Mouse (Mus musculus): ENCODE results near the gene Cstb. TPM values are rescaled to one million over a fixed set of nuclear protein-coding genes. Genes with fewer than 3 reads are reported as not detected.

Gene Cstb
- polyA plus RNA-seq, 1 experiment from 2014 or later, result 116 TPM

GRCm38 (mm10) chr10:78447396-78447795, 21.9 kb downstream of the Cstb start:
- no peak overlapping the region for H3K4me3 ChIP-seq
- 87% methylated on average over 3 of the region's 3 CpGs for WGBS
- no peak for ATAC-seq
- peaks cover 31% of the 10 kb centered on the region for H3K36me3 ChIP-seq (ENCODE audit: poor library complexity, severe bottlenecking)
- H3K4me1 ChIP-seq, result no peaks in the 10 kb centered on the region
- no peak overlapping the region for H3K4me2 ChIP-seq
- no peaks in the 10 kb centered on the region for H3K9me3 ChIP-seq (replicated peaks)
- no peak overlapping the region for H3K9ac ChIP-seq
- no peaks in the 10 kb centered on the region for H3K27me3 ChIP-seq
- no peak overlapping the region for H3K27ac ChIP-seq

- Histone ChIP-seq H3K27ac (no peak overlapping the region), H3K9ac (no peak overlapping the region), H3K9me3 (replicated peaks) (no peaks in the 10 kb centered on the region), H3K4me3 (no peak overlapping the region), H3K27me3 (no peaks in the 10 kb centered on the region), H3K4me2 (no peak overlapping the region), H3K36me3 (ENCODE audit: poor library complexity, severe bottlenecking) (peaks cover 25% of the 10 kb centered on the region), H3K4me1 (no peaks in the 10 kb centered on the region)
- ATAC-seq, result no peak
- WGBS, result 91% methylated on average over 5 of the region's 5 CpGs
Measured at GRCm38 (mm10) chr10:78450761-78451160, 25.3 kb downstream of the Cstb start.

- H3K27ac ChIP-seq, result no peak overlapping the region
- ATAC-seq, result no peak
- no peak overlapping the region for H3K4me2 ChIP-seq
- no peaks in the 10 kb centered on the region for H3K27me3 ChIP-seq
- WGBS, result 29% methylated on average over 4 of the region's 4 CpGs
- no peak overlapping the region for H3K4me3 ChIP-seq
- peaks cover 2% of the 10 kb centered on the region; the same call in 1 of the 2 replicates for H3K4me1 ChIP-seq
- H3K9ac ChIP-seq, result no peak overlapping the region
- peaks cover 11% of the 10 kb centered on the region; the same call in 1 of the 2 replicates for H3K36me3 ChIP-seq (ENCODE audit: poor library complexity, severe bottlenecking)
- H3K9me3 ChIP-seq (replicated peaks), result no peaks in the 10 kb centered on the region
Measured at GRCm38 (mm10) chr10:78452641-78453040, 27.2 kb downstream of the Cstb start.

- Histone ChIP-seq H3K9me3 (replicated peaks) (no peaks in the 10 kb centered on the region), H3K4me3 (no peak overlapping the region), H3K27me3 (no peaks in the 10 kb centered on the region), H3K27ac (no peak overlapping the region), H3K9ac (no peak overlapping the region), H3K4me2 (no peak overlapping the region), H3K36me3 (ENCODE audit: poor library complexity, severe bottlenecking) (no peaks in the 10 kb centered on the region), H3K4me1 (peaks cover 8% of the 10 kb centered on the region)
- ATAC-seq, result no peak
- 79% methylated on average over 13 of the region's 13 CpGs for WGBS
Measured at GRCm38 (mm10) chr10:78456696-78457095, 31.2 kb downstream of the Cstb start.

- no peaks in the 10 kb centered on the region for H3K9me3 ChIP-seq (replicated peaks)
- no peak overlapping the region for H3K27ac ChIP-seq
- H3K36me3 ChIP-seq (ENCODE audit: poor library complexity, severe bottlenecking), result no peaks in the 10 kb centered on the region
Measured at GRCm38 (mm10) chr10:78457495-78458347, 32.3 kb downstream of the Cstb start.

GRCm38 (mm10) chr10:78458348-78459111, 33.1 kb downstream of the Cstb start:
- peak; percentile 31; the same call in 1 of the 2 replicates for ATAC-seq
- Histone ChIP-seq H3K36me3 (ENCODE audit: poor library complexity, severe bottlenecking) (no peaks in the 10 kb centered on the region), H3K4me1 (peaks cover 11% of the 10 kb centered on the region), H3K4me2 (no peak overlapping the region), H3K27me3 (no peaks in the 10 kb centered on the region), H3K27ac (no peak overlapping the region), H3K9ac (no peak overlapping the region), H3K9me3 (replicated peaks) (no peaks in the 10 kb centered on the region), H3K4me3 (no peak overlapping the region)
- 74% methylated on average over 5 of the region's 5 CpGs for WGBS

More at GRCm38 (mm10) chr10:78457495-78458347, 32.3 kb downstream of the Cstb start:
- no peak overlapping the region for H3K4me2 ChIP-seq
- ATAC-seq, result peak; percentile 34; the same call in 1 of the 2 replicates
- WGBS, result 25% methylated on average over 10 of the region's 10 CpGs
- no peaks in the 10 kb centered on the region for H3K27me3 ChIP-seq
- H3K4me1 ChIP-seq, result peaks cover 8% of the 10 kb centered on the region
- H3K4me3 ChIP-seq, result no peak overlapping the region
- H3K9ac ChIP-seq, result no peak overlapping the region

GRCm38 (mm10) chr10:78460463-78460862, 35.0 kb downstream of the Cstb start:
- Histone ChIP-seq H3K27ac (no peak overlapping the region), H3K36me3 (ENCODE audit: poor library complexity, severe bottlenecking) (no peaks in the 10 kb centered on the region), H3K9me3 (replicated peaks) (no peaks in the 10 kb centered on the region), H3K4me3 (no peak overlapping the region), H3K4me1 (peaks cover 29% of the 10 kb centered on the region), H3K9ac (no peak overlapping the region), H3K27me3 (no peaks in the 10 kb centered on the region), H3K4me2 (no peak overlapping the region)
- 53% methylated on average over 5 of the region's 5 CpGs for WGBS
- ATAC-seq, result no peak

- H3K4me2 ChIP-seq, result no peak overlapping the region
- H3K36me3 ChIP-seq (ENCODE audit: poor library complexity, severe bottlenecking), result no peaks in the 10 kb centered on the region
- peaks cover 29% of the 10 kb centered on the region for H3K4me1 ChIP-seq
- H3K4me3 ChIP-seq, result no peak overlapping the region
- no peak for ATAC-seq
- no peaks in the 10 kb centered on the region for H3K27me3 ChIP-seq
- WGBS, result 79% methylated on average over 4 of the region's 4 CpGs
- no peak overlapping the region for H3K27ac ChIP-seq
- H3K9ac ChIP-seq, result no peak overlapping the region
- H3K9me3 ChIP-seq (replicated peaks), result no peaks in the 10 kb centered on the region
Measured at GRCm38 (mm10) chr10:78461767-78462166, 36.3 kb downstream of the Cstb start.

GRCm38 (mm10) chr10:78462945-78463768, 37.7 kb downstream of the Cstb start:
- Histone ChIP-seq H3K9me3 (replicated peaks) (no peaks in the 10 kb centered on the region), H3K27me3 (no peaks in the 10 kb centered on the region), H3K9ac (no peak overlapping the region), H3K4me2 (peak overlapping the region; percentile 100), H3K27ac (no peak overlapping the region), H3K4me1 (peaks cover 22% of the 10 kb centered on the region), H3K4me3 (peak overlapping the region; percentile 65; the same call in 1 of the 2 replicates), H3K36me3 (ENCODE audit: poor library complexity, severe bottlenecking) (no peaks in the 10 kb centered on the region)
- WGBS, result 91% methylated on average over 8 of the region's 8 CpGs
- no peak for ATAC-seq

- WGBS, result 83% methylated on average over 3 of the region's 3 CpGs
- ATAC-seq, result no peak
- peak overlapping the region; percentile 73; the same call in 1 of the 2 replicates for H3K9ac ChIP-seq
- no peaks in the 10 kb centered on the region for H3K36me3 ChIP-seq (ENCODE audit: poor library complexity, severe bottlenecking)
- peak overlapping the region; percentile 100 for H3K4me2 ChIP-seq
- no peaks in the 10 kb centered on the region for H3K9me3 ChIP-seq (replicated peaks)
- peak overlapping the region; percentile 65 for H3K4me3 ChIP-seq
- no peak overlapping the region for H3K27ac ChIP-seq
- H3K27me3 ChIP-seq, result no peaks in the 10 kb centered on the region
- peaks cover 21% of the 10 kb centered on the region for H3K4me1 ChIP-seq
Measured at GRCm38 (mm10) chr10:78463769-78464167, 38.3 kb downstream of the Cstb start.

GRCm38 (mm10) chr10:78464201-78464791, 38.8 kb downstream of the Cstb start:
- no peak overlapping the region for H3K27ac ChIP-seq
- H3K9me3 ChIP-seq (replicated peaks), result no peaks in the 10 kb centered on the region
- H3K4me3 ChIP-seq, result peak overlapping the region; percentile 65
- no peaks in the 10 kb centered on the region for H3K27me3 ChIP-seq
- peak overlapping the region; percentile 73 for H3K9ac ChIP-seq
- peak; percentile 48; the same call in 1 of the 2 replicates for ATAC-seq
- H3K4me1 ChIP-seq, result peaks cover 21% of the 10 kb centered on the region
- H3K36me3 ChIP-seq (ENCODE audit: poor library complexity, severe bottlenecking), result no peaks in the 10 kb centered on the region
- WGBS, result under 1% methylated on average over 32 of the region's 32 CpGs
- peak overlapping the region; percentile 100 for H3K4me2 ChIP-seq

Data from forebrain, embryonic 13.5 days (tissue).